Mouse (Mus musculus) spleen, postnatal 0 days (tissue): ENCODE data around the gene Snorc. TPM values are rescaled to one million over a fixed set of nuclear protein-coding genes. Genes with fewer than 3 reads are reported as not detected.

Experiments used
- polyA plus RNA-seq: library from polyadenylated mRNA; unstranded; fragments of >200 nt; fragmentation: Nextera tagmentation; extraction: Ambion mirVana; gene quantifications from 2 replicates; pipeline ENCODE4 v1.2.1, GENCODE M21; 2015

The Snorc gene
- polyA plus RNA-seq: not detected in 2 replicates

DNA sequence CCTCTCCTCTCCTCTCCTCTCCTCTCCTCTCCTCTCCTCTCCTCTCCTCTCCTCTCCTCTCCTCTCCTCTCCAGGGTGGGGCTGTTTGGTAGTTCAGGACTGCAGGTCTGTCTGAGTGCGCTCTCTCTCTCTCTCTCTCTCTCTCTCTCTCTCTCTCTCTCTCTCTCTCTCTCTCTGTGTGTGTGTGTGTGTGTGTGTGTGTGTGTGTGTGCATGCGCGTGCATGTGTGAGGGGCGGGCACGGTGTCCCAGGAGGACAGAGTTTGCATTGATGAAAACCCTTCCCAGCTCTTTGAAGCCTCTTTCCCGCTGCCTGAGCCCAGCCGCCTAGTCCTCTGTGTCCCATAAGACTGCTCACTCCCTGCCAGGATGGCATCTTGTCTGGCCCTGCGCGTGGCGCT, at the start of gene Snorc:
TSS of gene Snorc (plus strand) at position 301 of the 400 bp plus-strand sequence.

DNA sequence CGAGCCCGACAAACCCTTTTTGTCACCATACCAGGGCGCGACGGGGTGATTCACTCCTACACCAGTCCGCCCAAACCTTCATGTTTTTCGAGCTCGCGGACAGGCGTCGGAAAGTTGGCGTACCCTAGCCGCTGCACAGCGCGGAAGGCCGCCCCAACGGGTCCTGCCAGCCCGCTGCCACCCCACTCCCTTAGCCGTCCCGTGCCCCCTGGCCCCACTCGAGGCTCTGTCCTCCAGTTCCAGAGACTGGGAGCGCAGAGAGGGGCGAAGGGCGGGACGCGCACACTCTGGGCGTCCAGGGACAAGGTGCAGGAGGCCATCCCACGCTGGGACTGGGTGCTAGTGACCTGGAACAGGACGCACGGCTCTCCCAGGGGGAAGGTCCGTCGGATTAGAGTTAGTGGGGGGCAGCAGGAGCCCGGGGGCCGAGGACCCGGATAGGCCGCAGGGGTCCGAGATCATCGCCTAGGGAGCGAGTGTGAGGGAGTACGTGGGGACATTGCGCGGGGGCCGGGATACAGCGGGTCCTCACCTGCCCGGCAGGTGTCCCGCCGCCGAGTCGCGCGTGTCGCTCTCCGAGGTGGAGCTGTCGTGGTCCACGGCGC, 39.6 kb downstream of the Snorc start, which contains the start of gene Neu2:
TSS of gene Neu2 (plus strand) at position 329 of the 605 bp plus-strand sequence.

Other genes with a start within 250 kb of the Snorc start
- 4.4 and 5.2 TPM in 2 replicates for gene Efhd1, start 205.9 kb upstream of the Snorc start, polyA plus RNA-seq
- 25.3 and 26.4 TPM in 2 replicates for gene Gigyf2, start 143.3 kb upstream of the Snorc start, polyA plus RNA-seq
- gene Kcnj13, start 75.5 kb upstream of the Snorc start, polyA plus RNA-seq: 0.38 and 0.44 TPM in 2 replicates
- gene Neu2, start 39.6 kb downstream of the Snorc start, polyA plus RNA-seq: not detected in 2 replicates
- 0.12 and 0.34 TPM in 2 replicates for gene Ngef, start 103.6 kb downstream of the Snorc start, polyA plus RNA-seq
- 30.9 and 36.0 TPM in 2 replicates for gene Inpp5d, start 150.0 kb downstream of the Snorc start, polyA plus RNA-seq